21 mouse cellular contexts compared by ENCODE assay signal in genomic region chr10:75065691-75066090, GRCm38 (mm10). TPM values are rescaled to one million over a fixed set of nuclear protein-coding genes. Genes with fewer than 3 reads are reported as not detected.
A peak's percentile ranks its signal among the peaks of the same experiment; 100 is the strongest.
DNase-seq lines count a peak whose midpoint lies in the region; ATAC-seq and TF ChIP-seq lines count a peak whose summit lies in the region.
"Had no signal": no experiment of that assay in that cellular context is flagged by ENCODE, and none has a peak within 500 bp of the region (broad histone marks: within the 10 kb centered on the region; RNA-seq: fewer than 3 reads in every experiment).

No protein-coding gene starts in this region.

- no peak overlapping the region for H3K9ac ChIP-seq in forebrain, embryonic 13.5 days
- no peak overlapping the region for H3K9ac ChIP-seq in forebrain, embryonic 14.5 days (ENCODE audit: low read length)
- no peak overlapping the region for H3K9ac ChIP-seq in neural tube, embryonic 12.5 days
- H3K9ac ChIP-seq: liver, embryonic 14.5 days had no signal

- 71% methylated on average over 6 of the region's 6 CpGs for WGBS in forebrain, embryonic 13.5 days
- WGBS in forebrain, embryonic 14.5 days, result 75% methylated on average over 6 of the region's 6 CpGs
- WGBS in neural tube, embryonic 12.5 days, result 81% methylated on average over 6 of the region's 6 CpGs

- intact Hi-C loops in left cerebral cortex, adult 2 months (cut with DNase I), result loop anchor here (10.0 kb wide), 1 partner anchor 49 kb away; no protein-coding TSS in a partner anchor

- no peak for TF ChIP-seq CTCF in left cerebral cortex, adult 2 months (IDR thresholded peaks at IDR 0.05)

- no peak for ATAC-seq in forebrain, embryonic 13.5 days
- ATAC-seq in forebrain, embryonic 14.5 days, result no peak
- ATAC-seq in neural tube, embryonic 12.5 days (ENCODE audit: low FRiP score, low read depth), result no peak
- ATAC-seq in megakaryocyte progenitor cell, adult 5-6 weeks (replicated peaks; ENCODE audit: poor library complexity), result peak; percentile 38

- no peaks in the 10 kb centered on the region for H3K9me3 ChIP-seq in forebrain, embryonic 13.5 days (replicated peaks)
- no peaks in the 10 kb centered on the region for H3K9me3 ChIP-seq in forebrain, embryonic 14.5 days (replicated peaks; ENCODE audit: control insufficient read depth, low read length)
- no peaks in the 10 kb centered on the region for H3K9me3 ChIP-seq in neural tube, embryonic 12.5 days

- no peak overlapping the region for H3K4me3 ChIP-seq in forebrain, embryonic 13.5 days
- no peak overlapping the region for H3K4me3 ChIP-seq in forebrain, embryonic 14.5 days (ENCODE audit: low read depth, low read length)
- H3K4me3 ChIP-seq in neural tube, embryonic 12.5 days, result no peak overlapping the region
- no peak overlapping the region for H3K4me3 ChIP-seq in left cerebral cortex, adult 2 months

- H3K4me2 ChIP-seq in forebrain, embryonic 13.5 days, result peak overlapping the region; percentile 95
- no peak overlapping the region for H3K4me2 ChIP-seq in forebrain, embryonic 14.5 days (ENCODE audit: low read length)
- peak overlapping the region; percentile 84 for H3K4me2 ChIP-seq in neural tube, embryonic 12.5 days (replicated peaks)

- no peaks in the 10 kb centered on the region for H3K27me3 ChIP-seq in forebrain, embryonic 13.5 days
- no peaks in the 10 kb centered on the region for H3K27me3 ChIP-seq in forebrain, embryonic 14.5 days (replicated peaks; ENCODE audit: control insufficient read depth, insufficient read depth, low read length)
- H3K27me3 ChIP-seq in neural tube, embryonic 12.5 days (replicated peaks), result no peaks in the 10 kb centered on the region

- H3K27ac ChIP-seq in forebrain, embryonic 13.5 days, result no peak overlapping the region
- H3K27ac ChIP-seq in forebrain, embryonic 14.5 days (ENCODE audit: low read depth, low read length), result no peak overlapping the region
- H3K27ac ChIP-seq in neural tube, embryonic 12.5 days, result no peak overlapping the region
- no peak overlapping the region for H3K27ac ChIP-seq in left cerebral cortex, adult 2 months
- H3K27ac ChIP-seq: liver, embryonic 14.5 days had no signal

- peaks cover 87% of the 10 kb centered on the region for H3K4me1 ChIP-seq in forebrain, embryonic 13.5 days
- peaks cover 39% of the 10 kb centered on the region for H3K4me1 ChIP-seq in forebrain, embryonic 14.5 days (ENCODE audit: control insufficient read depth, insufficient read depth, low read length)
- H3K4me1 ChIP-seq in neural tube, embryonic 12.5 days, result peaks cover 65% of the 10 kb centered on the region

- H3K36me3 ChIP-seq in forebrain, embryonic 13.5 days (ENCODE audit: poor library complexity, severe bottlenecking), result peaks cover 16% of the 10 kb centered on the region; the same call in 1 of the 2 replicates
- H3K36me3 ChIP-seq in forebrain, embryonic 14.5 days (ENCODE audit: control insufficient read depth, insufficient read depth, low read length), result no peaks in the 10 kb centered on the region
- 0 out of 2 replicates have a peak, but pooled peaks cover 8% of the 10 kb centered on the region for H3K36me3 ChIP-seq in neural tube, embryonic 12.5 days

- DNase-seq in forebrain, embryonic 14.5 days (ENCODE audit: low spot score), result no peak
- no peak for DNase-seq in neural tube, embryonic 10.5 days (ENCODE audit: extremely low spot score, low spot score)
- DNase-seq in right cerebral cortex, postnatal 36 days (ENCODE audit: low spot score in 2 of 2), result no peak
- DNase-seq in left cerebral cortex, adult 2 months (ENCODE audit: extremely low spot score in 1 of 2, low spot score in 2 of 2), result no peak
- no peak for DNase-seq in natural killer cell, adult 2 months (ENCODE audit: low spot score in 2 of 2)
- DNase-seq: cerebellum, postnatal 25 days; lung, postnatal 14 days; right cerebral cortex, postnatal 25 days; thymus, adult 2 months had no signal

RNA-seq across cellular contexts. Expression of gene Bcr, which starts 5.3 kb away (rescaled TPM):
- polyA plus RNA-seq in forebrain, embryonic 13.5 days (2015; fragmentation: Nextera tagmentation; extraction: Ambion mirVana), result 11.5 and 13.5 TPM in 2 replicates
- 12.6 and 12.8 TPM in 2 replicates for polyA plus RNA-seq in forebrain, embryonic 14.5 days (2014; fragmentation: Nextera tagmentation; extraction: Ambion mirVana)
- 11.5 and 13.6 TPM in 2 replicates for polyA plus RNA-seq in neural tube, embryonic 12.5 days (2016; fragmentation: Nextera tagmentation; extraction: Ambion mirVana)
- total RNA-seq in megakaryocyte progenitor cell, adult 5-6 weeks (2015), result 18.1 and 18.6 TPM in 2 replicates
- total RNA-seq in megakaryocyte progenitor cell, adult 5-6 weeks (2017), result 23.0 and 28.2 TPM in 2 replicates
- 100 to 1,000 TPM in 1 of 2 experiments, 10 to 100 TPM in 1; 99.6 to 113 TPM for total RNA-seq in left cerebral cortex, adult 2 months (2021)

RNA-seq across cellular contexts. Expression of gene Rab36, which starts 28.8 kb away (rescaled TPM):
- 11.3 and 14.4 TPM in 2 replicates for polyA plus RNA-seq in forebrain, embryonic 13.5 days (2015; fragmentation: Nextera tagmentation; extraction: Ambion mirVana)
- polyA plus RNA-seq in forebrain, embryonic 14.5 days (2014; fragmentation: Nextera tagmentation; extraction: Ambion mirVana), result 10.5 and 11.1 TPM in 2 replicates
- polyA plus RNA-seq in neural tube, embryonic 12.5 days (2016; fragmentation: Nextera tagmentation; extraction: Ambion mirVana), result 8.9 and 10.6 TPM in 2 replicates
- total RNA-seq in megakaryocyte progenitor cell, adult 5-6 weeks (2015), result 0.61 and 0.84 TPM in 2 replicates
- 0.67 TPM in 1 of 2 replicates, not detected in the other for total RNA-seq in megakaryocyte progenitor cell, adult 5-6 weeks (2017)
- 10 to 100 TPM; 31.6 to 35.7 TPM for total RNA-seq in left cerebral cortex, adult 2 months (2021)

RNA-seq across cellular contexts. Expression of gene Rsph14, which starts 33.3 kb away (rescaled TPM):
- 0.31 and 0.67 TPM in 2 replicates for polyA plus RNA-seq in forebrain, embryonic 13.5 days (2015; fragmentation: Nextera tagmentation; extraction: Ambion mirVana)
- polyA plus RNA-seq in forebrain, embryonic 14.5 days (2014; fragmentation: Nextera tagmentation; extraction: Ambion mirVana), result 0.22 TPM in 1 of 2 replicates, not detected in the other
- polyA plus RNA-seq in neural tube, embryonic 12.5 days (2016; fragmentation: Nextera tagmentation; extraction: Ambion mirVana), result not detected in 2 replicates
- not detected in 2 replicates for total RNA-seq in megakaryocyte progenitor cell, adult 5-6 weeks (2015)
- 0.96 TPM in 1 of 2 replicates, not detected in the other for total RNA-seq in megakaryocyte progenitor cell, adult 5-6 weeks (2017)
- total RNA-seq in left cerebral cortex, adult 2 months (2021), result not detected
- total RNA-seq: gastrocnemius, adult 8-10 months; heart, adult 8-10 months had no signal
- polyA plus RNA-seq: embryonic facial prominence, embryonic 11.5 days; heart, postnatal 0 days; intestine, embryonic 14.5 days; kidney, embryonic 14.5 days; large intestine, adult 2 months; limb, embryonic 11.5 days; liver, embryonic 14.5 days; thymus, adult 2 months had no signal
